Mouse (Mus musculus): ENCODE data around the gene Cldn16. TPM values are rescaled to one million over a fixed set of nuclear protein-coding genes. Genes with fewer than 3 reads are reported as not detected.
"Not testable (repeated sequence)": the region's sequence is repeated elsewhere in the genome, so short reads cannot be mapped to it uniquely, and the experiment has no call there.

Gene Cldn16
- polyA plus RNA-seq, 1 experiment from 2014 or later = not detected

DNA sequence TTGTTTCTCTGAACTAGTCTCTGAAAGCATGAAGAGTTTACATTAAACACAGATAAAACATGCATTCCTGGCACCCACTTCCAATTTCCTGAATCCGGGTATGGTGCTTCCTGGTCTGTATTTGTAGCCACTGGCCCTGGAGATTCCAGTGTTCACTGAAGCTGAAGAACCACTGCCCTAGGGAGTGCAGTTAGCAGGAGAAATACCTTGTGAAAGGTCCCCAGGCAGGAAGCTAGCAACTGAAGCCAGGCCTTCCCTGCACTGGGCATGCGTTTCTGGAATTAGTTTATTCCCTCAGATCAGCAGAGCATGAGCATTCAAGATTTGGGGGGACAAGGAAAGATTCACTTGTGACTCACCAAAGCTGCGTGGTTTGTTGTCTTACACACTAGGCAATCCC lies 8.8 kb upstream of the Cldn16 start:
- no peaks in the 10 kb centered on the region for H3K27me3 ChIP-seq (ENCODE audit: control insufficient read depth, insufficient read depth, low read length)
- 88% methylated on average over 3 of the region's 3 CpGs for WGBS

GRCm38 (mm10) chr16:26456182-26456581 lies 6.8 kb upstream of the Cldn16 start:
- H3K4me2 ChIP-seq (ENCODE audit: low read depth, low read length, severe bottlenecking) = no peak overlapping the region
- WGBS = 89% methylated on average over 2 of the region's 2 CpGs
- no peaks in the 10 kb centered on the region for H3K36me3 ChIP-seq (ENCODE audit: control insufficient read depth, insufficient read depth, low read length)
- H3K4me3 ChIP-seq (ENCODE audit: low read depth, low read length) = no peak overlapping the region
- DNase-seq (ENCODE audit: low spot score) (no peak), ATAC-seq (replicated peaks; ENCODE audit: low FRiP score) (no peak)
- no peaks in the 10 kb centered on the region for H3K27me3 ChIP-seq (ENCODE audit: control insufficient read depth, insufficient read depth, low read length)
- no peak overlapping the region for H3K27ac ChIP-seq (ENCODE audit: low read depth, low read length)
- H3K9ac ChIP-seq (ENCODE audit: low read length) = no peak overlapping the region
- H3K4me1 ChIP-seq (replicated peaks; ENCODE audit: control insufficient read depth, insufficient read depth, low read length) = no peaks in the 10 kb centered on the region
- no peaks in the 10 kb centered on the region for H3K9me3 ChIP-seq (ENCODE audit: control insufficient read depth, low read length)

More for the DNA sequence above, 8.8 kb upstream of the Cldn16 start:
- Histone ChIP-seq H3K36me3 (ENCODE audit: control insufficient read depth, insufficient read depth, low read length) (no peaks in the 10 kb centered on the region), H3K4me1 (replicated peaks; ENCODE audit: control insufficient read depth, insufficient read depth, low read length) (no peaks in the 10 kb centered on the region), H3K9ac (ENCODE audit: low read length) (no peak overlapping the region), H3K9me3 (ENCODE audit: control insufficient read depth, low read length) (no peaks in the 10 kb centered on the region), H3K27ac (ENCODE audit: low read depth, low read length) (no peak overlapping the region), H3K4me3 (ENCODE audit: low read depth, low read length) (no peak overlapping the region), H3K4me2 (ENCODE audit: low read depth, low read length, severe bottlenecking) (no peak overlapping the region)
- ATAC-seq (replicated peaks; ENCODE audit: low FRiP score) = no peak
- DNase-seq (ENCODE audit: low spot score) = no peak

DNA sequence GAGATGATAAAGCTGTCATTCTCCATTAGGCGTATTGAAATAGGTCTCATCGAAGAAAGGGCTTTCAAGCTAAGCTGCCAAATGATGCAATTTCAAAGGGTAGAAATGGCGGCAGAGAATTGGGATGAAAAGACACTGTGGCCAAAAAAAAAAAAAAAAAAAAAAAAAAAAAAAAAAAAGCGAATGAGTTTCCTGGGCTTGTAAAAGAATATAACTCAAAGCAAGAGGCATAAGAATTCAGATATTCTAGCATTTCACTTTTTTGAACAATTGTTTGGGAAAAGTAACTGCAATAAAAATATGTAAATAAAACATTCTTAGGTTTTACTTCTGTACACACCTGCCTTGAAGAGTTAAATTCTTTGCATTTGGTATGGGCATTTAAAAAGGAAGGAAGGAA lies 3.6 kb downstream of the Cldn16 start:
- DNase-seq (ENCODE audit: low spot score) (no peak), ATAC-seq (replicated peaks; ENCODE audit: low FRiP score) (no peak)
- WGBS = 87% methylated on average over 4 of the region's 4 CpGs
- H3K36me3 ChIP-seq (ENCODE audit: control insufficient read depth, insufficient read depth, low read length) = no peaks in the 10 kb centered on the region
- no peak overlapping the region for H3K27ac ChIP-seq (ENCODE audit: low read depth, low read length)
- H3K27me3 ChIP-seq (ENCODE audit: control insufficient read depth, insufficient read depth, low read length) = no peaks in the 10 kb centered on the region
- no peak overlapping the region for H3K9ac ChIP-seq (ENCODE audit: low read length)
- H3K9me3 ChIP-seq (ENCODE audit: control insufficient read depth, low read length) = no peaks in the 10 kb centered on the region
- H3K4me2 ChIP-seq (ENCODE audit: low read depth, low read length, severe bottlenecking) = no peak overlapping the region
- no peaks in the 10 kb centered on the region for H3K4me1 ChIP-seq (replicated peaks; ENCODE audit: control insufficient read depth, insufficient read depth, low read length)
- H3K4me3 ChIP-seq (ENCODE audit: low read depth, low read length) = no peak overlapping the region

GRCm38 (mm10) chr16:26471254-26471653 lies 8.3 kb downstream of the Cldn16 start:
- DNase-seq (ENCODE audit: low spot score) = no peak
- H3K4me1 ChIP-seq (replicated peaks; ENCODE audit: control insufficient read depth, insufficient read depth, low read length) = no peaks in the 10 kb centered on the region
- WGBS = 73% methylated on average over 4 of the region's 4 CpGs
- no peak overlapping the region for H3K4me2 ChIP-seq (ENCODE audit: low read depth, low read length, severe bottlenecking)
- no peaks in the 10 kb centered on the region for H3K36me3 ChIP-seq (ENCODE audit: control insufficient read depth, insufficient read depth, low read length)
- no peak overlapping the region for H3K27ac ChIP-seq (ENCODE audit: low read depth, low read length)
- H3K27me3 ChIP-seq (ENCODE audit: control insufficient read depth, insufficient read depth, low read length) = no peaks in the 10 kb centered on the region
- ATAC-seq (replicated peaks; ENCODE audit: low FRiP score) = no peak
- no peaks in the 10 kb centered on the region for H3K9me3 ChIP-seq (ENCODE audit: control insufficient read depth, low read length)
- no peak overlapping the region for H3K4me3 ChIP-seq (ENCODE audit: low read depth, low read length)
- H3K9ac ChIP-seq (ENCODE audit: low read length) = no peak overlapping the region

GRCm38 (mm10) chr16:26495721-26496120 lies 32.8 kb downstream of the Cldn16 start:
- Histone ChIP-seq H3K4me2 (ENCODE audit: low read depth, low read length, severe bottlenecking) (no peak overlapping the region), H3K27me3 (ENCODE audit: control insufficient read depth, insufficient read depth, low read length) (no peaks in the 10 kb centered on the region), H3K27ac (ENCODE audit: low read depth, low read length) (no peak overlapping the region), H3K4me1 (replicated peaks; ENCODE audit: control insufficient read depth, insufficient read depth, low read length) (no peaks in the 10 kb centered on the region), H3K9me3 (ENCODE audit: control insufficient read depth, low read length) (no peaks in the 10 kb centered on the region), H3K4me3 (ENCODE audit: low read depth, low read length) (no peak overlapping the region), H3K9ac (ENCODE audit: low read length) (no peak overlapping the region), H3K36me3 (ENCODE audit: control insufficient read depth, insufficient read depth, low read length) (no peaks in the 10 kb centered on the region)
- no peak for DNase-seq (ENCODE audit: low spot score)
- WGBS = 22% methylated on average over 2 of the region's 2 CpGs
- ATAC-seq (replicated peaks; ENCODE audit: low FRiP score) = no peak

GRCm38 (mm10) chr16:26499705-26500104 lies 36.8 kb downstream of the Cldn16 start:
- not testable (repeated sequence) for H3K27ac ChIP-seq (ENCODE audit: low read depth, low read length); H3K27me3 ChIP-seq (ENCODE audit: control insufficient read depth, insufficient read depth, low read length); ATAC-seq (replicated peaks; ENCODE audit: low FRiP score); H3K36me3 ChIP-seq (ENCODE audit: control insufficient read depth, insufficient read depth, low read length); H3K4me3 ChIP-seq (ENCODE audit: low read depth, low read length); DNase-seq (ENCODE audit: low spot score); H3K9me3 ChIP-seq (ENCODE audit: control insufficient read depth, low read length); H3K4me2 ChIP-seq (ENCODE audit: low read depth, low read length, severe bottlenecking); H3K4me1 ChIP-seq (replicated peaks; ENCODE audit: control insufficient read depth, insufficient read depth, low read length); H3K9ac ChIP-seq (ENCODE audit: low read length)
- 93% methylated on average over 3 of the region's 3 CpGs for WGBS

- H3K4me2 ChIP-seq (ENCODE audit: low read depth, low read length, severe bottlenecking) = no peak overlapping the region
- DNase-seq (ENCODE audit: low spot score) (no peak), ATAC-seq (replicated peaks; ENCODE audit: low FRiP score) (no peak)
- no peaks in the 10 kb centered on the region for H3K36me3 ChIP-seq (ENCODE audit: control insufficient read depth, insufficient read depth, low read length)
- H3K27me3 ChIP-seq (ENCODE audit: control insufficient read depth, insufficient read depth, low read length) = no peaks in the 10 kb centered on the region
- no peaks in the 10 kb centered on the region for H3K4me1 ChIP-seq (replicated peaks; ENCODE audit: control insufficient read depth, insufficient read depth, low read length)
- H3K27ac ChIP-seq (ENCODE audit: low read depth, low read length) = no peak overlapping the region
- H3K9ac ChIP-seq (ENCODE audit: low read length) = no peak overlapping the region
- WGBS = 89% methylated on average over 3 of the region's 3 CpGs
- no peaks in the 10 kb centered on the region for H3K9me3 ChIP-seq (ENCODE audit: control insufficient read depth, low read length)
- H3K4me3 ChIP-seq (ENCODE audit: low read depth, low read length) = no peak overlapping the region
Observed at GRCm38 (mm10) chr16:26500738-26501137, 37.8 kb downstream of the Cldn16 start.

DNA sequence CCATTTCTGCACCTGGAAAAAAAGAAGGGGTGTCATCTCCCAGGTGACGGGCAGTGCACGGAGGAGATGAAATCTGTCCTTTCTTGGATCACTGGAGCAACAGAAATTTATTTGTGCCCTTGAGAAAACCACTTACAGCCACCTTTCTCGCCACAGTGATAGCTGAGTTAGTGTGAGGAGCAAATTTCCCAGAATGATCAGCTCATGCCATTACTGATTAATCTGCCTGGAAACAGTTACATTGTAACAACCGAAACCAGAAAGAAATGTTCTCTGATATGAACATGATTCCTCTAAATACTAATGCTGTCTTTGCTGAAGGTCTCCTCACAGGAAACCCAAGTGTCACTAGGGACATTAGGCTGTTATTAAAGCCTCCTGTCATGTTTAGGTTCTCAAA lies 42.0 kb downstream of the Cldn16 start:
- H3K27me3 ChIP-seq (ENCODE audit: control insufficient read depth, insufficient read depth, low read length) = no peaks in the 10 kb centered on the region
- no peak overlapping the region for H3K4me3 ChIP-seq (ENCODE audit: low read depth, low read length)
- H3K27ac ChIP-seq (ENCODE audit: low read depth, low read length) = no peak overlapping the region
- no peak overlapping the region for H3K4me2 ChIP-seq (ENCODE audit: low read depth, low read length, severe bottlenecking)
- no peak for DNase-seq (ENCODE audit: low spot score)
- H3K4me1 ChIP-seq (replicated peaks; ENCODE audit: control insufficient read depth, insufficient read depth, low read length) = no peaks in the 10 kb centered on the region
- no peaks in the 10 kb centered on the region for H3K36me3 ChIP-seq (ENCODE audit: control insufficient read depth, insufficient read depth, low read length)
- no peaks in the 10 kb centered on the region for H3K9me3 ChIP-seq (ENCODE audit: control insufficient read depth, low read length)
- no peak for ATAC-seq (replicated peaks; ENCODE audit: low FRiP score)
- WGBS = 83% methylated on average over 4 of the region's 4 CpGs
- H3K9ac ChIP-seq (ENCODE audit: low read length) = no peak overlapping the region

DNA sequence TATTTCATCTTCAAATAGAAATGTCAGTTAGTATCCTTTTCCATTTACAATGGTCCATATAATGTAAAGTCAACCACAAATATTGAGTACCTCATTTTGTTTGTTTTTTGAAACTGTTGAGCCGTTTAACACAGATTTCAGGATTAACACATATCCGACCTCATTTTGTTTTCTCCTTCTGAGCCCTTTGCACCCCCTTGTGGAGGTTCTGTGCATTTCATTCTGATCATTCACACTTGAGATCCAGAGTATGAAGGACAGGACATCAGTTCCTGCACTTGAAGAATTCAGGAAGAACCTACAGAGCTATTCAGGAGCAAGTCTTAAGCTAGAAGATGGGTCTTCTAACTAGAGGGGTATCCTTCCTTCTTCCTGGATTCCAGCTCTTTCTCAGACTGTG lies 56.7 kb downstream of the Cldn16 start:
- H3K4me1 ChIP-seq (replicated peaks; ENCODE audit: control insufficient read depth, insufficient read depth, low read length) = no peaks in the 10 kb centered on the region
- H3K9me3 ChIP-seq (ENCODE audit: control insufficient read depth, low read length) = no peaks in the 10 kb centered on the region
- no peak overlapping the region for H3K4me3 ChIP-seq (ENCODE audit: low read depth, low read length)
- H3K9ac ChIP-seq (ENCODE audit: low read length) = no peak overlapping the region
- WGBS = 63% methylated on average over 2 of the region's 2 CpGs
- no peaks in the 10 kb centered on the region for H3K36me3 ChIP-seq (ENCODE audit: control insufficient read depth, insufficient read depth, low read length)
- no peak overlapping the region for H3K27ac ChIP-seq (ENCODE audit: low read depth, low read length)
- ATAC-seq (replicated peaks; ENCODE audit: low FRiP score) = no peak
- no peak overlapping the region for H3K4me2 ChIP-seq (ENCODE audit: low read depth, low read length, severe bottlenecking)
- DNase-seq (ENCODE audit: low spot score) = no peak
- H3K27me3 ChIP-seq (ENCODE audit: control insufficient read depth, insufficient read depth, low read length) = no peaks in the 10 kb centered on the region

Data from forebrain, embryonic 11.5 days (tissue).